Mouse (Mus musculus) heart, adult 2 months (tissue): ENCODE data around the gene Syngr2. TPM values are rescaled to one million over a fixed set of nuclear protein-coding genes. Genes with fewer than 3 reads are reported as not detected.
A peak's percentile ranks its signal among the peaks of the same experiment; 100 is the strongest.

Experiments used
- DNase-seq, 2 experiments: peaks; one replicate each; pipeline ENCODE4 v3.0.0; 2021
- H3K27ac ChIP-seq: fragments of 200-600 bp; 2 replicates; pipeline ENCODE4 v1.8.1; 2022
- H3K27me3 ChIP-seq: fragments of 200-500 bp; 2 replicates; pipeline ENCODE4 v1.6.1; 2012; ENCODE audit warnings: mild to moderate bottlenecking, low read length, inconsistent platforms, mixed read lengths; ENCODE audit not compliant: control insufficient read depth, insufficient read depth
- H3K36me3 ChIP-seq: fragments of 200-500 bp; 2 replicates; pipeline ENCODE4 v1.6.1; 2012; ENCODE audit warnings: low read length, inconsistent platforms; ENCODE audit not compliant: control insufficient read depth, insufficient read depth
- H3K4me1 ChIP-seq: fragments of 200-500 bp; 2 replicates; pipeline ENCODE4 v1.6.1; 2011; ENCODE audit warnings: low read length; ENCODE audit not compliant: control insufficient read depth, insufficient read depth
- H3K4me3 ChIP-seq: fragments of 200-600 bp; 2 replicates; pipeline ENCODE4 v1.8.1; 2022
- H3K79me2 ChIP-seq: fragments of 200-500 bp; replicated peaks from 2 replicates; pipeline ENCODE4 v1.6.1; 2012; ENCODE audit warnings: mild to moderate bottlenecking, inconsistent platforms, low read length, moderate library complexity, mixed read lengths; ENCODE audit not compliant: control insufficient read depth, insufficient read depth
- H3K9ac ChIP-seq: fragments of 200-500 bp; 2 replicates; pipeline ENCODE4 v1.6.1; 2012; ENCODE audit warnings: low read depth, mild to moderate bottlenecking, control low read depth, inconsistent platforms, low read length, mixed read lengths
- CTCF ChIP-seq: fragments of 200-600 bp; IDR thresholded peaks from 2 replicates; pipeline ENCODE4 v1.8.1; 2022; ENCODE audit warnings: antibody characterized with exemption, mild to moderate bottlenecking, moderate library complexity
- EP300 ChIP-seq: fragments of 200-500 bp; IDR thresholded peaks from 2 replicates; pipeline ENCODE4 v1.6.1; 2011; ENCODE audit warnings: low read depth, low read length, control low read depth; ENCODE audit not compliant: insufficient read depth
- POLR2A ChIP-seq: fragments of 200-500 bp; IDR thresholded peaks from 2 replicates; pipeline ENCODE4 v1.6.1; 2011; ENCODE audit warnings: mild to moderate bottlenecking, low read depth, low read length, control low read depth; ENCODE audit not compliant: insufficient read depth
- WGBS: fragments of 180-500 bp; shearing (Covaris S2); methylation state at CpG from one replicate; pipeline ENCODE4 v1.1.7; 2018; 5-methylcytosine and 5-hydroxymethylcytosine counted together
- intact Hi-C: fragments of 180-260 bp; cut with DNase I; formaldehyde crosslinking; loops from one replicate; pipeline ENCODE4 v1.15.1; 2025
- polyA plus RNA-seq: library from polyadenylated mRNA; depleted of rRNA; stranded (reverse); fragments of >200 nt; gene quantifications from 2 replicates; pipeline ENCODE4 v1.2.3, GENCODE M21; 2012
- total RNA-seq, 2 experiments: library from RNA; stranded (reverse); gene quantifications; 2 replicates each; pipeline ENCODE4 v1.2.3; 2021

Syngr2 gene
- total and polyA plus RNA-seq, 3 experiments = 109 to 217 (median 129) TPM

GRCm38 (mm10) chr11:117838572-117838971, 29.1 kb downstream of the Syngr2 start:
- intact Hi-C loops = no loop called here
- DNase-seq = no peak
- Histone ChIP-seq H3K9ac (no peak overlapping the region), H3K79me2 (no peaks in the 10 kb centered on the region), H3K4me1 (no peaks in the 10 kb centered on the region), H3K36me3 (no peaks in the 10 kb centered on the region), H3K4me3 (no peak overlapping the region), H3K27me3 (no peaks in the 10 kb centered on the region), H3K27ac (no peak overlapping the region)
- WGBS = 50% methylated on average over 2 of the region's 2 CpGs
- no peak for TF ChIP-seq CTCF
- no peak for TF ChIP-seq POLR2A
- 0 out of 2 replicates have a peak, but pooled peaks have one; percentile 18 for TF ChIP-seq EP300

- no peaks in the 10 kb centered on the region for H3K27me3 ChIP-seq
- intact Hi-C loops = no loop called here
- no peaks in the 10 kb centered on the region for H3K36me3 ChIP-seq
- DNase-seq = no peak
- H3K27ac ChIP-seq = no peak overlapping the region
- TF ChIP-seq EP300 = no peak
- no peak for TF ChIP-seq CTCF
- no peak for TF ChIP-seq POLR2A
- no peak overlapping the region for H3K4me3 ChIP-seq
- H3K4me1 ChIP-seq = no peaks in the 10 kb centered on the region
- no peaks in the 10 kb centered on the region for H3K79me2 ChIP-seq
- no peak overlapping the region for H3K9ac ChIP-seq
- WGBS = 95% methylated on average over 1 of the region's 1 CpGs
Observed at GRCm38 (mm10) chr11:117839021-117839420, 29.6 kb downstream of the Syngr2 start.

GRCm38 (mm10) chr11:117840910-117841309, 31.4 kb downstream of the Syngr2 start:
- DNase-seq = no peak
- WGBS = 55% methylated on average over 1 of the region's 1 CpGs
- H3K27me3 ChIP-seq = no peaks in the 10 kb centered on the region
- intact Hi-C loops = no loop called here
- no peaks in the 10 kb centered on the region for H3K36me3 ChIP-seq
- H3K79me2 ChIP-seq = no peaks in the 10 kb centered on the region
- no peak overlapping the region for H3K9ac ChIP-seq
- no peaks in the 10 kb centered on the region for H3K4me1 ChIP-seq
- H3K27ac ChIP-seq = no peak overlapping the region
- no peak overlapping the region for H3K4me3 ChIP-seq
- TF ChIP-seq POLR2A (no peak), CTCF (no peak), EP300 (no peak)

- Histone ChIP-seq H3K36me3 (no peaks in the 10 kb centered on the region), H3K27ac (no peak overlapping the region), H3K4me3 (no peak overlapping the region), H3K4me1 (no peaks in the 10 kb centered on the region; the same call in 1 of the 2 replicates), H3K79me2 (no peaks in the 10 kb centered on the region), H3K27me3 (no peaks in the 10 kb centered on the region), H3K9ac (no peak overlapping the region)
- intact Hi-C loops = no loop called here
- DNase-seq = no peak
- TF ChIP-seq POLR2A (no peak), EP300 (no peak), CTCF (no peak)
- 71% methylated on average over 2 of the region's 2 CpGs for WGBS
Observed at GRCm38 (mm10) chr11:117843434-117843833, 34.0 kb downstream of the Syngr2 start.

GRCm38 (mm10) chr11:117844997-117845396, 35.5 kb downstream of the Syngr2 start:
- DNase-seq = no peak
- no peak overlapping the region for H3K27ac ChIP-seq
- intact Hi-C loops = no loop called here
- no peaks in the 10 kb centered on the region for H3K36me3 ChIP-seq
- peaks cover 2% of the 10 kb centered on the region for H3K4me1 ChIP-seq
- 80% methylated on average over 2 of the region's 2 CpGs for WGBS
- no peaks in the 10 kb centered on the region for H3K79me2 ChIP-seq
- H3K9ac ChIP-seq = no peak overlapping the region
- TF ChIP-seq EP300 = no peak
- TF ChIP-seq CTCF = no peak
- no peak for TF ChIP-seq POLR2A
- no peak overlapping the region for H3K4me3 ChIP-seq
- H3K27me3 ChIP-seq = no peaks in the 10 kb centered on the region

- WGBS = 81% methylated on average over 2 of the region's 2 CpGs
- no peak overlapping the region for H3K27ac ChIP-seq
- intact Hi-C loops = no loop called here
- no peaks in the 10 kb centered on the region for H3K79me2 ChIP-seq
- H3K36me3 ChIP-seq = no peaks in the 10 kb centered on the region
- no peak overlapping the region for H3K4me3 ChIP-seq
- H3K4me1 ChIP-seq = peaks cover 2% of the 10 kb centered on the region
- TF ChIP-seq EP300 (no peak), CTCF (no peak), POLR2A (no peak)
- H3K9ac ChIP-seq = no peak overlapping the region
- no peaks in the 10 kb centered on the region for H3K27me3 ChIP-seq
- DNase-seq = no peak
Observed at GRCm38 (mm10) chr11:117845651-117846050, 36.2 kb downstream of the Syngr2 start.
